Mouse (Mus musculus) naive thymus-derived CD4-positive, alpha-beta T cell, adult 5 months (primary cell): ENCODE measurements around the gene Il1rl2. TPM values are rescaled to one million over a fixed set of nuclear protein-coding genes. Genes with fewer than 3 reads are reported as not detected.

ENCODE experiments used
- polyA plus RNA-seq: library from polyadenylated mRNA; unstranded; fragments of 100-300 nt; shearing (Covaris generic); gene quantifications from one replicate; pipeline ENCODE4 v1.2.1, GENCODE M21; 2017

The Il1rl2 gene
- 16.8 TPM for polyA plus RNA-seq

GRCm38 (mm10) chr1:40324457-40324856, at the start of gene Il1rl2:
Gene Il1rl2, plus strand, starts transcription at chr1:40324610.

Other genes with a start within 250 kb of the Il1rl2 start
- not detected for gene Il1r1, start 99.5 kb upstream of the Il1rl2 start, polyA plus RNA-seq
- gene Il1rl1, start 105.0 kb downstream of the Il1rl2 start, polyA plus RNA-seq, result 0.17 TPM
- gene Il18r1, start 140.9 kb downstream of the Il1rl2 start, polyA plus RNA-seq, result 27.2 TPM
- gene Il18rap, start 190.8 kb downstream of the Il1rl2 start, polyA plus RNA-seq, result 0.07 TPM